8 mouse cellular contexts compared by ENCODE assay signal in the genomic region with DNA sequence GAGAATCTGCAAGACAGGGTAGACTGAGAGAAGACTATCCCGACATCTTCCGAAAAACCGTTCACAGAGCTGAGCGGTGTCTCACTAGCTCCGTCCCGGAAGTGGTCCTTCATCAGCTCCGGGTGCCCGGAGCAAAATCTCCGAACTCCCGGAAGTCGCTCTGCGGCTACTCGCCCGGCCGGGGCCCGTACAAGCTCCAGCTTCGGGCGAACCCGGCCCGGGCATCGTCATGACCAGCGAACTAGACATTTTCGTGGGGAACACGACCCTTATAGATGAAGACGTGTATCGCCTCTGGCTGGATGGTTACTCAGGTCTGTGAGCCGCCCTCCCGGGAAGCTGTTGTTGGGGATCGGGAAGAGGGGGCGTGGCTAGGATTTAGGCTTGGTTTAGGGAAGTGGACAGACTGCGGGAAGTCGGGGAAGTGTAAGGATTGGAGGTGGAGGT. TPM values are rescaled to one million over a fixed set of nuclear protein-coding genes. Genes with fewer than 3 reads are reported as not detected.
A peak's percentile ranks its signal among the peaks of the same experiment; 100 is the strongest.
DNase-seq lines count a peak whose midpoint lies in the region; ATAC-seq and TF ChIP-seq lines count a peak whose summit lies in the region.

Gene Fibp, plus strand, starts transcription at position 151 of the 447 bp plus-strand sequence.

- no peak for TF ChIP-seq EP300 in liver, embryonic 14.5 days (IDR thresholded peaks at IDR 0.05; ENCODE audit: low read depth)
- TF ChIP-seq EP300 in stomach, postnatal 0 days (optimal IDR thresholded peaks at IDR 0.05): no peak

- H3K9ac ChIP-seq in heart, embryonic 14.5 days (ENCODE audit: low read length): peak within 1 kb of the TSS; percentile 80
- H3K9ac ChIP-seq in liver, embryonic 14.5 days (replicated peaks): peak within 1 kb of the TSS; percentile 77
- H3K9ac ChIP-seq in neural tube, embryonic 11.5 days (ENCODE audit: low read length): peak within 1 kb of the TSS; percentile 66
- peak within 1 kb of the TSS; percentile 80 for H3K9ac ChIP-seq in stomach, postnatal 0 days (ENCODE audit: low read length)

- peaks cover 36% of the 10 kb centered on the region for H3K36me3 ChIP-seq in heart, embryonic 14.5 days (ENCODE audit: control insufficient read depth, insufficient read depth, low read length)
- H3K36me3 ChIP-seq in liver, embryonic 14.5 days (replicated peaks; ENCODE audit: control insufficient read depth, insufficient read depth, low read depth): no peaks in the 10 kb centered on the region; the same call in 1 of the 2 replicates
- peaks cover 8% of the 10 kb centered on the region for H3K36me3 ChIP-seq in neural tube, embryonic 11.5 days (ENCODE audit: control insufficient read depth, insufficient read depth, low read length)
- H3K36me3 ChIP-seq in stomach, postnatal 0 days (ENCODE audit: control insufficient read depth, insufficient read depth, low read length): peaks cover 8% of the 10 kb centered on the region

- DNase-seq in CD4-positive, CD25-positive, alpha-beta regulatory T cell, adult 2 months (ENCODE audit: low read depth, low spot score): peak; percentile 89
- DNase-seq in fibroblast of lung, adult 2 months (ENCODE audit: low read depth): peak; percentile 70
- peak; percentile 92 for DNase-seq in kidney, postnatal 14 days
- peak; percentile 71 to 75 (median 72) for DNase-seq in liver, embryonic 14.5 days (ENCODE audit: low read depth in 3 of 3, low spot score in 3 of 3)
- peak; percentile 90 for DNase-seq in neural tube, embryonic 11.5 days (ENCODE audit: low spot score)
- peak; percentile 92 for DNase-seq in stomach, postnatal 0 days (ENCODE audit: low spot score)

- no peaks in the 10 kb centered on the region for H3K9me3 ChIP-seq in heart, embryonic 14.5 days (ENCODE audit: control insufficient read depth, low read length)
- H3K9me3 ChIP-seq in liver, embryonic 14.5 days (ENCODE audit: control insufficient read depth, low read length): no peaks in the 10 kb centered on the region
- H3K9me3 ChIP-seq in neural tube, embryonic 11.5 days (ENCODE audit: control insufficient read depth, low read length): no peaks in the 10 kb centered on the region
- H3K9me3 ChIP-seq in stomach, postnatal 0 days (ENCODE audit: control insufficient read depth, low read length): no peaks in the 10 kb centered on the region

- under 1% methylated on average over 32 of the region's 32 CpGs for WGBS in heart, embryonic 14.5 days
- WGBS in liver, embryonic 14.5 days (ENCODE audit: insufficient replicate concordance): under 1% methylated on average over 32 of the region's 32 CpGs
- under 1% methylated on average over 32 of the region's 32 CpGs for WGBS in neural tube, embryonic 11.5 days
- under 1% methylated on average over 32 of the region's 32 CpGs for WGBS in stomach, postnatal 0 days

- H3K4me1 ChIP-seq in brown adipose tissue, adult 24 weeks (ENCODE audit: control insufficient read depth, insufficient read depth, insufficient read length, low read length): peaks cover 5% of the 10 kb centered on the region; the same call in 1 of the 2 replicates
- H3K4me1 ChIP-seq in heart, embryonic 14.5 days (ENCODE audit: control insufficient read depth in 2 of 2, insufficient read depth in 2 of 2, low read length in 2 of 2): peaks cover 11 to 30% of the 10 kb centered on the region in 2 experiments
- H3K4me1 ChIP-seq in liver, embryonic 14.5 days (replicated peaks; ENCODE audit: control insufficient read depth in 2 of 2, insufficient read depth in 2 of 2, low read length in 1 of 2): peaks cover 19 to 20% of the 10 kb centered on the region in 2 experiments
- peaks cover 21% of the 10 kb centered on the region for H3K4me1 ChIP-seq in neural tube, embryonic 11.5 days (ENCODE audit: control insufficient read depth, insufficient read depth, low read length)
- 0 out of 2 replicates have a peak, but pooled peaks cover 2% of the 10 kb centered on the region for H3K4me1 ChIP-seq in stomach, postnatal 0 days (replicated peaks; ENCODE audit: control insufficient read depth, insufficient read depth)

- H3K27me3 ChIP-seq in heart, embryonic 14.5 days (ENCODE audit: control insufficient read depth, insufficient read depth, low read length): no peaks in the 10 kb centered on the region
- no peaks in the 10 kb centered on the region for H3K27me3 ChIP-seq in liver, embryonic 14.5 days (ENCODE audit: control insufficient read depth, insufficient read depth, low read length)
- H3K27me3 ChIP-seq in neural tube, embryonic 11.5 days (ENCODE audit: control insufficient read depth, insufficient read depth, low read length): 0 out of 2 replicates have a peak, but pooled peaks cover 3% of the 10 kb centered on the region
- no peaks in the 10 kb centered on the region for H3K27me3 ChIP-seq in stomach, postnatal 0 days (ENCODE audit: control insufficient read depth, insufficient read depth, low read length)

- TF ChIP-seq CTCF in liver, embryonic 14.5 days (IDR thresholded peaks at IDR 0.05; ENCODE audit: low read depth): no peak
- no peak for TF ChIP-seq CTCF in stomach, postnatal 0 days (IDR thresholded peaks at IDR 0.05; ENCODE audit: low read depth)

- H3K27ac ChIP-seq in brown adipose tissue, adult 24 weeks (replicated peaks; ENCODE audit: low read depth, low read length): peak within 1 kb of the TSS; percentile 86
- H3K27ac ChIP-seq in heart, embryonic 14.5 days (replicated peaks in 1 of 2; ENCODE audit: control insufficient read depth in 1 of 2, insufficient read depth in 1 of 2, low read depth in 2 of 2, low read length in 2 of 2): peak within 1 kb of the TSS; percentile 64 to 70; a peak in 2 of 4 replicates
- H3K27ac ChIP-seq in liver, embryonic 14.5 days: peak within 1 kb of the TSS; percentile 45
- H3K27ac ChIP-seq in neural tube, embryonic 11.5 days (ENCODE audit: low read depth, low read length): 0 out of 2 replicates have a peak within 1 kb of the TSS, but pooled peaks have one; percentile 0
- peak within 1 kb of the TSS; percentile 73 for H3K27ac ChIP-seq in stomach, postnatal 0 days (replicated peaks)

- 0 out of 2 replicates have a peak, but pooled peaks have one; percentile 14 for ATAC-seq in heart, embryonic 14.5 days (ENCODE audit: insufficient number of reproducible peaks, insufficient read depth, low FRiP score, low read depth)
- peak; percentile 63 for ATAC-seq in liver, embryonic 14.5 days (ENCODE audit: insufficient read depth)
- peak; percentile 45; the same call in 1 of the 2 replicates for ATAC-seq in neural tube, embryonic 11.5 days (ENCODE audit: insufficient read depth, low FRiP score, low TSS enrichment)
- ATAC-seq in stomach, postnatal 0 days (ENCODE audit: low FRiP score, low TSS enrichment): peak; percentile 79

- H3K4me3 ChIP-seq in brown adipose tissue, adult 24 weeks (ENCODE audit: insufficient read depth, low read depth, low read length): peak within 1 kb of the TSS; percentile 76
- H3K4me3 ChIP-seq in heart, embryonic 14.5 days (ENCODE audit: control insufficient read depth in 1 of 2, insufficient read depth in 1 of 2, low read depth in 1 of 2, low read length in 2 of 2): peak within 1 kb of the TSS; percentile 75 to 85
- peak within 1 kb of the TSS; percentile 77 to 99 for H3K4me3 ChIP-seq in liver, embryonic 14.5 days (ENCODE audit: insufficient read depth in 1 of 2, low read depth in 2 of 2, low read length in 2 of 2)
- peak within 1 kb of the TSS; percentile 57 for H3K4me3 ChIP-seq in neural tube, embryonic 11.5 days (ENCODE audit: low read depth, low read length)
- H3K4me3 ChIP-seq in stomach, postnatal 0 days (ENCODE audit: low read depth, low read length): peak within 1 kb of the TSS; percentile 71

- H3K4me2 ChIP-seq in heart, embryonic 14.5 days (ENCODE audit: low read length): peak within 1 kb of the TSS; percentile 80
- H3K4me2 ChIP-seq in liver, embryonic 14.5 days (ENCODE audit: low read depth): peak within 1 kb of the TSS; percentile 90
- peak within 1 kb of the TSS; percentile 97 for H3K4me2 ChIP-seq in neural tube, embryonic 11.5 days (ENCODE audit: low read depth)
- peak within 1 kb of the TSS; percentile 92 for H3K4me2 ChIP-seq in stomach, postnatal 0 days (replicated peaks; ENCODE audit: low read depth)

RNA-seq across cellular contexts. Expression of gene Fibp, which starts in this region (rescaled TPM):
- polyA plus RNA-seq in brown adipose tissue, adult 24 weeks (2012; ENCODE audit: insufficient read depth, insufficient read length, missing spikeins): 34.8 and 44.0 TPM in 2 replicates
- polyA plus RNA-seq in heart, embryonic 14.5 days (2014; fragmentation: Nextera tagmentation; extraction: Ambion mirVana): 101 and 120 TPM in 2 replicates
- polyA plus RNA-seq in liver, embryonic 14.5 days (2012; rRNA removed): 19.1 and 22.9 TPM in 2 replicates
- polyA plus RNA-seq in liver, embryonic 14.5 days (2014; fragmentation: Nextera tagmentation; extraction: Ambion mirVana): 20.8 and 30.6 TPM in 2 replicates
- 110 and 119 TPM in 2 replicates for polyA plus RNA-seq in neural tube, embryonic 11.5 days (2014; fragmentation: Nextera tagmentation; extraction: Ambion mirVana)
- 103 and 111 TPM in 2 replicates for polyA plus RNA-seq in stomach, postnatal 0 days (2015; fragmentation: Nextera tagmentation; extraction: Ambion mirVana)

Comparison
In these comparisons a context has a peak if more than half of its experiments do, and no peak if none do; other contexts are left out.
1. Peak in every context shown above with its lines: DNase-seq, ATAC-seq, H3K4me3 ChIP-seq and H3K27ac ChIP-seq.
2. H3K27ac ChIP-seq: peak in every context shown above with its lines; median percentile 86 in brown adipose tissue, adult 24 weeks; 73 in stomach, postnatal 0 days; 67 in heart, embryonic 14.5 days; 45 in liver, embryonic 14.5 days; 0 in neural tube, embryonic 11.5 days.
3. ATAC-seq: peak in every context shown above with its lines; median percentile 79 in stomach, postnatal 0 days; 63 in liver, embryonic 14.5 days; 45 in neural tube, embryonic 11.5 days; 14 in heart, embryonic 14.5 days.